Mouse (Mus musculus): ENCODE data around the gene Tmem163.

DNA sequence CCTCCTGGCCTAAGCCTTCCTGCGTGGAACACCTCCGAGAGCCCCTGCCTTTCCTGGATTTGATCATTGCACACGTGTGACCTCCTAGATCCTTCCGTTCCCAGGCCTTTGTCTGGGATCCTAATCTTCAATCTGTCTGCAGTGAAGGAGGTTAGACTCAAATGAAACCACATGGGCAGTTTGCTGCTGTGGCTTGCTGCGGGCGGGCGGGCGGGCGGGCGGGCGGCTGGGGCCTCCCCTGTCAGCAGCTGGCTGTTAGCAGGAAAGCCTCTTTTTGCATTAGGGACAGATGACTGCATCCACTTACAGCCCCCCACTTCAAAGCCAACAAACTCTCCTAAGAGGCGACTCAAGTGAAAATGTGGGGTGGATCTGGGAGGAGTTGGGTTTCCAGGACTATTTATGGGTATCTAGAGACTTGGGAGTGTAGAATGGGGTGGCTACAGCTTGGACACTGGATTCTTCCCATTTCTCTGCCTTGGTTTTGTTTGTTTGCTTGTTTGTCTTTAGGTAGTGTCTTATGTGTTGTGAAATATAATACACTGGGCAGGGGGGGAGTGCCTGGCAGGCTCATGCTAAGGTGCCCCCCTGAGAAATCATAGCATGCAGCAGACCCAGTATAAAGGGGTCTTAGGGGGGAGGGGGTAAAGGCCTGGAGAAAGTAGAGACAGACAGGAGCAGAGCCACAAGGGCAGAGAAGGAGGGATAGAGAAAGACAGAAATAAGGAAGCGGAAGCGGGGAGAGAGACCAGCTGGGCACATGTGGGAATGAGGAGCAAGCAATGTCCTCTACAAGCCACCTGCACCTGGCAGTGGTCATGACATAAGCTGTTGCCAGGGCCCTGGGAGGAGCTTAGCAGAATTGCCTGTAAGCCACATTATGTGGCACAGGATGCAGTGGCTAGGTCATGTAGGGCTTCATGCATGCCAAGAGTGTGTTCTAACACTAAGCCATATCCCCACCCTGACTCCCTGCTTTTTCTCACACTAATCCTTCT, 236.2 kb downstream of the Tmem163 start:
- TF ChIP-seq CTCF (IDR thresholded peaks at IDR 0.05; ENCODE audit: extremely low read depth, insufficient read length, insufficient replicate concordance, low read depth, low read length) = no peak
- TF ChIP-seq POLR2A (IDR thresholded peaks at IDR 0.05; ENCODE audit: low read depth, low read length) = no peak

Measured in small intestine, adult 2 months (tissue).